In the genomic region with DNA sequence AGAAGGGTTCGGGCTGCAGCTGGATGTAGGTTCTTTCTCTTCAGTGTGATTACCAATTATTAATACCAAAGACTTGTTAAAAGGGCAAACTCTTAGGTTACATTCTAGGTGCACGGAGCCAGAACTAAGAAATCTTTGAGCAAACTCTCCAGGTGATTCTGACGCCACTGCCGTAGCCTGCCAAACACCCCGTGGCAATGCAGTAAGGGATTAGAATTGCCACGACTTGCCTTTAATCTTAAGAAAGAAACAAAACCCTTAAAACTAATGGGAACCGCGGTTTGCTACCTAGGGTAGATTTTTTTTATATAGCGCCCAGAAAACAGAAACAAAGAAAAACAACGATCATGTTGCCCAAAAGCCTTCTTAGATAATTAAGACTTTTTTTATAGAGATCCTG, we compare ENCODE assay signal across 8 mouse cellular contexts. TPM values are rescaled to one million over a fixed set of nuclear protein-coding genes. Genes with fewer than 3 reads are reported as not detected.
DNase-seq lines count a peak whose midpoint lies in the region; ATAC-seq and TF ChIP-seq lines count a peak whose summit lies in the region.

No protein-coding gene starts in this region.

- TF ChIP-seq POLR2A in myocyte (IDR thresholded peaks at IDR 0.05; ENCODE audit: insufficient read length, low read depth) = no peak

- no peak for DNase-seq in kidney, postnatal 14 days
- DNase-seq in embryonic facial prominence, embryonic 10.5 days (ENCODE audit: low spot score) = no peak
- peak; percentile 68 for DNase-seq in intestine, embryonic 14.5 days (ENCODE audit: low spot score)
- no peak for DNase-seq in ovary, postnatal 36 days (ENCODE audit: low spot score)
- DNase-seq in gastrocnemius, postnatal 25 days = no peak
- no peak for DNase-seq in spleen, postnatal 14 days (ENCODE audit: low spot score in 2 of 2)

- peak overlapping the region; percentile 90 for H3K4me3 ChIP-seq in kidney, embryonic 16.5 days (ENCODE audit: low read length)
- peak overlapping the region; percentile 73 for H3K4me3 ChIP-seq in embryonic facial prominence, embryonic 10.5 days
- H3K4me3 ChIP-seq in intestine, embryonic 14.5 days (ENCODE audit: low read depth, low read length) = peak overlapping the region; percentile 83
- H3K4me3 ChIP-seq in myocyte = peak overlapping the region; percentile 59

- no peak for ATAC-seq in kidney, embryonic 16.5 days (ENCODE audit: low FRiP score, low TSS enrichment)
- no peak for ATAC-seq in intestine, embryonic 14.5 days (replicated peaks; ENCODE audit: low FRiP score, low TSS enrichment, low read depth)

- no peaks in the 10 kb centered on the region for H3K36me3 ChIP-seq in kidney, embryonic 16.5 days (ENCODE audit: insufficient read depth, low read length)
- H3K36me3 ChIP-seq in embryonic facial prominence, embryonic 10.5 days (replicated peaks) = no peaks in the 10 kb centered on the region
- no peaks in the 10 kb centered on the region for H3K36me3 ChIP-seq in intestine, embryonic 14.5 days (ENCODE audit: control insufficient read depth, insufficient read depth, low read length)
- no peaks in the 10 kb centered on the region for H3K36me3 ChIP-seq in myocyte (ENCODE audit: control insufficient read depth, insufficient read depth)

- peaks cover 34% of the 10 kb centered on the region for H3K79me2 ChIP-seq in myocyte (ENCODE audit: control insufficient read depth, insufficient read depth)

- no peaks in the 10 kb centered on the region for H3K27me3 ChIP-seq in kidney, embryonic 16.5 days (ENCODE audit: insufficient read depth, low read length)
- H3K27me3 ChIP-seq in embryonic facial prominence, embryonic 10.5 days (replicated peaks; ENCODE audit: low read depth, poor library complexity, severe bottlenecking) = no peaks in the 10 kb centered on the region
- no peaks in the 10 kb centered on the region for H3K27me3 ChIP-seq in intestine, embryonic 14.5 days (replicated peaks; ENCODE audit: control insufficient read depth, insufficient read depth, low read length)
- no peaks in the 10 kb centered on the region for H3K27me3 ChIP-seq in myocyte (ENCODE audit: control insufficient read depth, insufficient read depth, insufficient read length)

- H3ac ChIP-seq in myocyte (ENCODE audit: control insufficient read depth, insufficient read length) = no peak overlapping the region

- H3K9me3 ChIP-seq in kidney, embryonic 16.5 days (ENCODE audit: low read length) = no peaks in the 10 kb centered on the region
- H3K9me3 ChIP-seq in embryonic facial prominence, embryonic 10.5 days = no peaks in the 10 kb centered on the region
- no peaks in the 10 kb centered on the region for H3K9me3 ChIP-seq in intestine, embryonic 14.5 days (ENCODE audit: control insufficient read depth, low read length)

- H3K9ac ChIP-seq in kidney, embryonic 16.5 days (replicated peaks; ENCODE audit: low read length) = peak overlapping the region; percentile 95
- peak overlapping the region; percentile 92 for H3K9ac ChIP-seq in intestine, embryonic 14.5 days (ENCODE audit: low read length)

- peak overlapping the region; percentile 75 for H3K4me2 ChIP-seq in kidney, embryonic 16.5 days (replicated peaks; ENCODE audit: low read depth, low read length)
- H3K4me2 ChIP-seq in intestine, embryonic 14.5 days (ENCODE audit: low read length) = peak overlapping the region; percentile 59
- peak overlapping the region; percentile 70 for H3K4me2 ChIP-seq in myocyte (ENCODE audit: low read depth)

- peaks cover 28% of the 10 kb centered on the region for H3K4me1 ChIP-seq in kidney, embryonic 16.5 days (ENCODE audit: insufficient read depth, low read length)
- peaks cover 30% of the 10 kb centered on the region for H3K4me1 ChIP-seq in embryonic facial prominence, embryonic 10.5 days
- peaks cover 15% of the 10 kb centered on the region; the same call in 1 of the 2 replicates for H3K4me1 ChIP-seq in intestine, embryonic 14.5 days (replicated peaks; ENCODE audit: control insufficient read depth, insufficient read depth, low read length)

- H3K27ac ChIP-seq in kidney, embryonic 16.5 days (ENCODE audit: low read length) = peak overlapping the region; percentile 100
- H3K27ac ChIP-seq in embryonic facial prominence, embryonic 10.5 days (replicated peaks) = peak overlapping the region; percentile 94
- H3K27ac ChIP-seq in intestine, embryonic 14.5 days (ENCODE audit: low read depth) = peak overlapping the region; percentile 99

- 4% methylated on average over 10 of the region's 10 CpGs for WGBS in kidney, embryonic 16.5 days
- 7% methylated on average over 10 of the region's 10 CpGs for WGBS in embryonic facial prominence, embryonic 10.5 days
- 6% methylated on average over 10 of the region's 10 CpGs for WGBS in intestine, embryonic 14.5 days

TF ChIP-seq in myocyte, 11 proteins besides CTCF, POLR2A, EP300 and RAD21:
- no peak for TF ChIP-seq USF1 (IDR thresholded peaks at IDR 0.05; ENCODE audit: low read depth)
- TF ChIP-seq TCF12 (IDR thresholded peaks at IDR 0.05; ENCODE audit: insufficient read depth, poor library complexity, severe bottlenecking) = no peak
- TF ChIP-seq MYOG (IDR thresholded peaks at IDR 0.05; ENCODE audit: control insufficient read depth in 1 of 3, insufficient read depth in 1 of 3, insufficient read length in 2 of 3, low read depth in 2 of 3) = no peak
- no peak for TF ChIP-seq REST (IDR thresholded peaks at IDR 0.05; ENCODE audit: insufficient read depth, insufficient read length)
- TF ChIP-seq POLR2AphosphoS2 (IDR thresholded peaks at IDR 0.05; ENCODE audit: insufficient read length, low read depth) = no peak
- TF ChIP-seq E2F4 (IDR thresholded peaks at IDR 0.05; ENCODE audit: insufficient read depth) = no peak
- no peak for TF ChIP-seq MYOD1 (IDR thresholded peaks at IDR 0.05; ENCODE audit: control insufficient read depth in 1 of 3, insufficient read length in 2 of 3, low read depth in 2 of 3)
- no peak for TF ChIP-seq MAX (IDR thresholded peaks at IDR 0.05; ENCODE audit: low read depth)
- no peak for TF ChIP-seq CEBPB (IDR thresholded peaks at IDR 0.05; ENCODE audit: insufficient read depth, poor library complexity, severe bottlenecking)
- no peak for TF ChIP-seq TCF3 (IDR thresholded peaks at IDR 0.05; ENCODE audit: insufficient read length, low read depth)
- no peak for TF ChIP-seq SRF (IDR thresholded peaks at IDR 0.05; ENCODE audit: control insufficient read depth, insufficient read length, low read depth)

RNA-seq across cellular contexts. Expression of gene Dstn, which starts 0.9 kb away (rescaled TPM):
- polyA plus RNA-seq in kidney, embryonic 16.5 days (2015; fragmentation: Nextera tagmentation; extraction: Ambion mirVana) = 437 and 471 TPM in 2 replicates
- polyA plus RNA-seq in embryonic facial prominence, embryonic 10.5 days (2016; fragmentation: Nextera tagmentation; extraction: Ambion mirVana) = 331 and 339 TPM in 2 replicates
- polyA plus RNA-seq in intestine, embryonic 14.5 days (2014; fragmentation: Nextera tagmentation; extraction: Ambion mirVana) = 684 and 706 TPM in 2 replicates
- 174 TPM for polyA plus RNA-seq in myocyte (2012; fragmentation: generic; extraction: Trizol)
- 10 to 100 TPM; 26.4 to 41.7 TPM for total RNA-seq in gastrocnemius, postnatal 25 days (2021)

RNA-seq across cellular contexts. Expression of gene Bfsp1, which starts 51.2 kb away (rescaled TPM):
- polyA plus RNA-seq in kidney, embryonic 16.5 days (2015; fragmentation: Nextera tagmentation; extraction: Ambion mirVana) = 1.1 and 1.8 TPM in 2 replicates
- polyA plus RNA-seq in embryonic facial prominence, embryonic 10.5 days (2016; fragmentation: Nextera tagmentation; extraction: Ambion mirVana) = 0.60 and 1.2 TPM in 2 replicates
- polyA plus RNA-seq in intestine, embryonic 14.5 days (2014; fragmentation: Nextera tagmentation; extraction: Ambion mirVana) = 1.6 and 2.3 TPM in 2 replicates
- polyA plus RNA-seq in myocyte (2012; fragmentation: generic; extraction: Trizol) = 0.07 TPM
- under 1 TPM; 0.26 to 0.46 TPM for total RNA-seq in gastrocnemius, postnatal 25 days (2021)
